Mouse (Mus musculus): ENCODE measurements around the gene Rps2.
"Not testable (repeated sequence)": the region's sequence is repeated elsewhere in the genome, so short reads cannot be mapped to it uniquely, and the experiment has no call there.

The Rps2 gene

GRCm38 (mm10) chr17:24705821-24706220 lies 12.1 kb upstream of the Rps2 start:
- DNase-seq (ENCODE audit: low read depth, low spot score), result no peak

- peak; percentile 90 for DNase-seq (ENCODE audit: low read depth, low spot score)
These were observed 10.7 kb upstream of the Rps2 start, which contains the start of gene Tbl3 for GRCm38 (mm10) chr17:24706982-24707800. Tbl3 (minus strand) TSS chr17:24707660.

GRCm38 (mm10) chr17:24707801-24708425 lies 10.0 kb upstream of the Rps2 start:
- no peak for DNase-seq (ENCODE audit: low read depth, low spot score)

GRCm38 (mm10) chr17:24708646-24709045 lies 9.3 kb upstream of the Rps2 start:
- no peak for DNase-seq (ENCODE audit: low read depth, low spot score)

GRCm38 (mm10) chr17:24715556-24715955 lies 2.4 kb upstream of the Rps2 start:
- DNase-seq (ENCODE audit: low read depth, low spot score), result no peak

GRCm38 (mm10) chr17:24716166-24716682 lies 1.7 kb upstream of the Rps2 start:
- DNase-seq (ENCODE audit: low read depth, low spot score), result no peak

- DNase-seq (ENCODE audit: low read depth, low spot score), result not testable (repeated sequence)
These were observed 1.0 kb downstream of the Rps2 start for GRCm38 (mm10) chr17:24718938-24719337.

GRCm38 (mm10) chr17:24719494-24720222 lies 1.7 kb downstream of the Rps2 start:
- DNase-seq (ENCODE audit: low read depth, low spot score), result peak; percentile 97

- not testable (repeated sequence) for DNase-seq (ENCODE audit: low read depth, low spot score)
These were observed 2.7 kb downstream of the Rps2 start for GRCm38 (mm10) chr17:24720616-24721015.

GRCm38 (mm10) chr17:24721383-24721955 lies 3.6 kb downstream of the Rps2 start:
- not testable (repeated sequence) for DNase-seq (ENCODE audit: low read depth, low spot score)

- no peak for DNase-seq (ENCODE audit: low read depth, low spot score)
These were observed 4.5 kb downstream of the Rps2 start for GRCm38 (mm10) chr17:24722220-24722924.

GRCm38 (mm10) chr17:24723122-24723880 lies 5.4 kb downstream of the Rps2 start:
- DNase-seq (ENCODE audit: low read depth, low spot score), result no peak

- DNase-seq (ENCODE audit: low read depth, low spot score), result no peak
These were observed 5.9 kb downstream of the Rps2 start for GRCm38 (mm10) chr17:24723881-24724180.

- DNase-seq (ENCODE audit: low read depth, low spot score), result peak; percentile 92
These were observed 6.3 kb downstream of the Rps2 start, which contains the start of gene Ndufb10 for GRCm38 (mm10) chr17:24724184-24724583. Ndufb10 (minus strand) TSS chr17:24724478.

GRCm38 (mm10) chr17:24725637-24726390 lies 7.9 kb downstream of the Rps2 start:
- no peak for DNase-seq (ENCODE audit: low read depth, low spot score)

GRCm38 (mm10) chr17:24727618-24728017 lies 9.7 kb downstream of the Rps2 start, which contains the start of gene Rpl3l:
Rpl3l (plus strand) TSS chr17:24727820.
- DNase-seq (ENCODE audit: low read depth, low spot score), result no peak

GRCm38 (mm10) chr17:24728184-24728583 lies 10.3 kb downstream of the Rps2 start:
- no peak for DNase-seq (ENCODE audit: low read depth, low spot score)

- DNase-seq (ENCODE audit: low read depth, low spot score), result no peak
These were observed 11.2 kb downstream of the Rps2 start for GRCm38 (mm10) chr17:24729067-24729466.

- no peak for DNase-seq (ENCODE audit: low read depth, low spot score)
These were observed 12.9 kb downstream of the Rps2 start for GRCm38 (mm10) chr17:24730787-24731186.

Data from embryo, embryonic 11.5 days (tissue).